Mouse (Mus musculus) heart, postnatal 0 days (tissue): ENCODE data around the gene Slc12a9. TPM values are rescaled to one million over a fixed set of nuclear protein-coding genes. Genes with fewer than 3 reads are reported as not detected.

Experiments
- ATAC-seq: fragments of 200-750 bp; cut with Nextera tagmentation; 2 replicates; pipeline ENCODE4 v1.8.0; 2017; ENCODE audit warnings: low read depth, moderate number of reproducible peaks, moderate library complexity; ENCODE audit not compliant: insufficient read depth
- DNase-seq: peaks from one replicate; pipeline ENCODE4 v3.0.0-alpha.2; 2016; ENCODE audit warnings: low spot score
- H3K27ac ChIP-seq: fragments of 300-500 bp; sonication (generic); 2 replicates; pipeline ENCODE4 v1.5.1; 2014; ENCODE audit warnings: low read depth, mild to moderate bottlenecking
- H3K27me3 ChIP-seq: fragments of 300-500 bp; sonication (generic); 2 replicates; pipeline ENCODE4 v1.6.1; 2014; ENCODE audit warnings: low read length, mixed read lengths; ENCODE audit not compliant: control insufficient read depth, insufficient read depth
- H3K36me3 ChIP-seq: fragments of 300-500 bp; sonication (generic); replicated peaks from 2 replicates; pipeline ENCODE4 v1.6.1; 2014; ENCODE audit warnings: low read length, mixed read lengths; ENCODE audit not compliant: control insufficient read depth, insufficient read depth
- H3K4me1 ChIP-seq: fragments of 300-500 bp; sonication (generic); 2 replicates; pipeline ENCODE4 v1.6.1; 2014; ENCODE audit warnings: antibody characterized with exemption; ENCODE audit not compliant: control insufficient read depth, insufficient read depth
- H3K4me2 ChIP-seq: fragments of 300-500 bp; sonication (generic); 2 replicates; pipeline ENCODE4 v1.6.1; 2014; ENCODE audit warnings: low read depth, mild to moderate bottlenecking, low read length, moderate library complexity
- H3K4me3 ChIP-seq: fragments of 300-500 bp; sonication (generic); 2 replicates; pipeline ENCODE4 v1.5.1; 2014; ENCODE audit warnings: low read depth, low read length
- H3K9ac ChIP-seq: fragments of 300-500 bp; sonication (generic); replicated peaks from 2 replicates; pipeline ENCODE4 v1.6.1; 2014; ENCODE audit warnings: low read depth, low read length, mixed read lengths
- H3K9me3 ChIP-seq: fragments of 300-500 bp; sonication (generic); replicated peaks from 2 replicates; pipeline ENCODE4 v1.6.1; 2016; ENCODE audit warnings: low read length; ENCODE audit not compliant: control insufficient read depth
- CTCF ChIP-seq: IDR thresholded peaks from 2 replicates; pipeline ENCODE4 v1.5.1; 2016; ENCODE audit warnings: antibody characterized with exemption, control low read depth, low read depth
- EP300 ChIP-seq: IDR thresholded peaks from 2 replicates; pipeline ENCODE4 v1.6.1; 2016; ENCODE audit warnings: antibody characterized with exemption, low read depth
- WGBS: fragments of 180-500 bp; shearing (Covaris S2); extraction: QIAGEN DNeasy Blood & Tissue Kit; methylation state at CpG from one replicate; pipeline ENCODE4 v1.1.7; 2014; 5-methylcytosine and 5-hydroxymethylcytosine counted together
- polyA plus RNA-seq: library from polyadenylated mRNA; unstranded; fragments of >200 nt; fragmentation: Nextera tagmentation; extraction: Ambion mirVana; gene quantifications from 2 replicates; pipeline ENCODE4 v1.2.1, GENCODE M21; 2015
- total RNA-seq: library from RNA; depleted of rRNA; stranded (reverse); fragments of >200 nt; gene quantifications from 2 replicates; pipeline ENCODE4 v1.2.3, GENCODE M21; 2014; ENCODE audit warnings: low replicate concordance

The Slc12a9 gene
- total and polyA plus RNA-seq, 2 experiments from 2014 or later = 4.5 to 14.8 TPM

- Histone ChIP-seq H3K9ac (peak overlapping the region; percentile 12; the same call in 1 of the 2 replicates), H3K4me2 (no peak overlapping the region), H3K9me3 (no peaks in the 10 kb centered on the region), H3K27ac (no peak overlapping the region), H3K27me3 (no peaks in the 10 kb centered on the region), H3K36me3 (peaks cover 72% of the 10 kb centered on the region), H3K4me3 (no peak overlapping the region), H3K4me1 (peaks cover 24% of the 10 kb centered on the region)
- TF ChIP-seq EP300 (no peak), CTCF (no peak)
- ATAC-seq (no peak), DNase-seq (no peak)
- 39% methylated on average over 4 of the region's 4 CpGs for WGBS
Observed at GRCm38 (mm10) chr5:137303609-137304008, 29.8 kb downstream of the Slc12a9 start.

GRCm38 (mm10) chr5:137301253-137301652, 32.1 kb downstream of the Slc12a9 start:
- Histone ChIP-seq H3K4me2 (no peak overlapping the region), H3K4me3 (no peak overlapping the region), H3K9ac (no peak overlapping the region), H3K36me3 (peaks cover 95% of the 10 kb centered on the region), H3K9me3 (no peaks in the 10 kb centered on the region), H3K4me1 (peaks cover 22% of the 10 kb centered on the region), H3K27ac (no peak overlapping the region), H3K27me3 (no peaks in the 10 kb centered on the region)
- TF ChIP-seq EP300 (no peak), CTCF (no peak)
- DNase-seq = no peak
- peak; percentile 16; the same call in 1 of the 2 replicates for ATAC-seq
- 83% methylated on average over 21 of the region's 21 CpGs for WGBS

- peaks cover 93% of the 10 kb centered on the region for H3K36me3 ChIP-seq
- ATAC-seq (no peak), DNase-seq (no peak)
- H3K4me3 ChIP-seq = no peak overlapping the region
- TF ChIP-seq EP300 (no peak), CTCF (no peak)
- H3K9me3 ChIP-seq = no peaks in the 10 kb centered on the region
- H3K4me2 ChIP-seq = no peak overlapping the region
- H3K4me1 ChIP-seq = peaks cover 7% of the 10 kb centered on the region
- no peak overlapping the region for H3K9ac ChIP-seq
- no peaks in the 10 kb centered on the region for H3K27me3 ChIP-seq
- no peak overlapping the region for H3K27ac ChIP-seq
- 61% methylated on average over 7 of the region's 7 CpGs for WGBS
Observed at GRCm38 (mm10) chr5:137299240-137299639, 34.2 kb downstream of the Slc12a9 start.

- Histone ChIP-seq H3K36me3 (peaks cover 72% of the 10 kb centered on the region), H3K9ac (no peak overlapping the region), H3K4me1 (peaks cover 18% of the 10 kb centered on the region), H3K4me3 (no peak overlapping the region), H3K27me3 (no peaks in the 10 kb centered on the region), H3K4me2 (no peak overlapping the region), H3K9me3 (no peaks in the 10 kb centered on the region), H3K27ac (no peak overlapping the region)
- ATAC-seq (no peak), DNase-seq (no peak)
- 91% methylated on average over 14 of the region's 14 CpGs for WGBS
- TF ChIP-seq CTCF = no peak
- no peak for TF ChIP-seq EP300
Observed at GRCm38 (mm10) chr5:137297126-137297525, 36.3 kb downstream of the Slc12a9 start.

- H3K4me1 ChIP-seq = peaks cover 18% of the 10 kb centered on the region
- TF ChIP-seq EP300 (no peak), CTCF (no peak)
- WGBS = 89% methylated on average over 15 of the region's 15 CpGs
Observed at GRCm38 (mm10) chr5:137295712-137296111, 37.7 kb downstream of the Slc12a9 start.

GRCm38 (mm10) chr5:137295296-137295695, 38.1 kb downstream of the Slc12a9 start:
- Histone ChIP-seq H3K4me3 (no peak overlapping the region; the same call in 1 of the 2 replicates), H3K4me1 (peaks cover 18% of the 10 kb centered on the region), H3K9me3 (no peaks in the 10 kb centered on the region), H3K27me3 (peaks cover 12% of the 10 kb centered on the region), H3K4me2 (peak overlapping the region; percentile 96; the same call in 1 of the 2 replicates), H3K27ac (peak overlapping the region; percentile 92), H3K36me3 (peaks cover 53% of the 10 kb centered on the region), H3K9ac (no peak overlapping the region)
- 76% methylated on average over 9 of the region's 9 CpGs for WGBS
- TF ChIP-seq EP300 (no peak), CTCF (no peak)
- ATAC-seq (no peak), DNase-seq (no peak)

More at GRCm38 (mm10) chr5:137295712-137296111, 37.7 kb downstream of the Slc12a9 start:
- H3K27ac ChIP-seq = no peak overlapping the region
- H3K27me3 ChIP-seq = peaks cover 9% of the 10 kb centered on the region; the same call in 1 of the 2 replicates
- no peak overlapping the region for H3K4me3 ChIP-seq
- no peak overlapping the region for H3K9ac ChIP-seq
- peaks cover 57% of the 10 kb centered on the region for H3K36me3 ChIP-seq
- no peak overlapping the region for H3K4me2 ChIP-seq
- no peak for DNase-seq
- ATAC-seq = no peak
- H3K9me3 ChIP-seq = no peaks in the 10 kb centered on the region
